Mouse (Mus musculus) forebrain, embryonic 13.5 days (tissue): ENCODE results near the gene Eif2a. TPM values are rescaled to one million over a fixed set of nuclear protein-coding genes. Genes with fewer than 3 reads are reported as not detected.
"Not testable (repeated sequence)": the region's sequence is repeated elsewhere in the genome, so short reads cannot be mapped to it uniquely, and the experiment has no call there.

ENCODE experiments used
- ATAC-seq: fragments of 200-750 bp; cut with Nextera tagmentation; 2 replicates; pipeline ENCODE4 v1.8.0; 2017
- H3K27ac ChIP-seq: fragments of 300-500 bp; sonication (generic); 2 replicates; pipeline ENCODE4 v1.5.1; 2015; ENCODE audit warnings: inconsistent platforms, mild to moderate bottlenecking, moderate library complexity
- H3K27me3 ChIP-seq: fragments of 300-500 bp; sonication (generic); 2 replicates; pipeline ENCODE4 v1.6.1; 2015; ENCODE audit warnings: mild to moderate bottlenecking, inconsistent platforms
- H3K36me3 ChIP-seq: fragments of 300-500 bp; sonication (generic); 2 replicates; pipeline ENCODE4 v1.6.1; 2015; ENCODE audit warnings: mild to moderate bottlenecking, inconsistent platforms; ENCODE audit not compliant: poor library complexity, severe bottlenecking
- H3K4me1 ChIP-seq: fragments of 300-500 bp; sonication (generic); 2 replicates; pipeline ENCODE4 v1.6.1; 2015; ENCODE audit warnings: inconsistent platforms
- H3K4me2 ChIP-seq: fragments of 300-500 bp; sonication (generic); 2 replicates; pipeline ENCODE4 v1.6.1; 2015; ENCODE audit warnings: inconsistent platforms, mild to moderate bottlenecking, moderate library complexity
- H3K4me3 ChIP-seq: fragments of 300-500 bp; sonication (generic); 2 replicates; pipeline ENCODE4 v1.5.1; 2015; ENCODE audit warnings: mild to moderate bottlenecking, inconsistent platforms
- H3K9ac ChIP-seq: fragments of 300-500 bp; sonication (generic); 2 replicates; pipeline ENCODE4 v1.6.1; 2015; ENCODE audit warnings: mild to moderate bottlenecking, inconsistent platforms
- H3K9me3 ChIP-seq: fragments of 300-500 bp; sonication (generic); replicated peaks from 2 replicates; pipeline ENCODE4 v1.6.1; 2016; ENCODE audit warnings: inconsistent platforms
- WGBS: fragments of 180-500 bp; shearing (Covaris S2); methylation state at CpG from one replicate; pipeline ENCODE4 v1.1.7; 2015; 5-methylcytosine and 5-hydroxymethylcytosine counted together
- polyA plus RNA-seq: library from polyadenylated mRNA; unstranded; fragments of >200 nt; fragmentation: Nextera tagmentation; extraction: Ambion mirVana; gene quantifications from 2 replicates; pipeline ENCODE4 v1.2.1, GENCODE M21; 2015

Gene Eif2a
- polyA plus RNA-seq, 1 experiment from 2014 or later: 54.9 TPM

GRCm38 (mm10) chr3:58582297-58582696 lies 56.7 kb downstream of the Eif2a start:
- Histone ChIP-seq H3K9ac (no peak overlapping the region), H3K27ac (no peak overlapping the region), H3K4me1 (peaks cover 13% of the 10 kb centered on the region), H3K4me2 (no peak overlapping the region), H3K36me3 (peaks cover 18% of the 10 kb centered on the region), H3K27me3 (no peaks in the 10 kb centered on the region), H3K4me3 (no peak overlapping the region), H3K9me3 (no peaks in the 10 kb centered on the region)
- WGBS: 90% methylated on average over 5 of the region's 5 CpGs
- ATAC-seq: no peak

GRCm38 (mm10) chr3:58582788-58583426 lies 57.3 kb downstream of the Eif2a start:
- Histone ChIP-seq H3K27ac (no peak overlapping the region), H3K4me1 (peaks cover 11% of the 10 kb centered on the region), H3K4me3 (no peak overlapping the region), H3K36me3 (peaks cover 25% of the 10 kb centered on the region), H3K4me2 (no peak overlapping the region), H3K27me3 (no peaks in the 10 kb centered on the region), H3K9me3 (no peaks in the 10 kb centered on the region), H3K9ac (no peak overlapping the region)
- ATAC-seq: no peak
- 91% methylated on average over 5 of the region's 5 CpGs for WGBS

- not testable (repeated sequence) for H3K27me3 ChIP-seq, H3K9ac ChIP-seq, H3K4me2 ChIP-seq, H3K4me1 ChIP-seq, H3K9me3 ChIP-seq, ATAC-seq, H3K4me3 ChIP-seq, H3K27ac ChIP-seq
- peaks cover 46% of the 10 kb centered on the region for H3K36me3 ChIP-seq
- 97% methylated on average over 4 of the region's 4 CpGs for WGBS
Observed at GRCm38 (mm10) chr3:58590544-58590943, 64.9 kb downstream of the Eif2a start.

GRCm38 (mm10) chr3:58592666-58593065 lies 67.0 kb downstream of the Eif2a start:
- not testable (repeated sequence) for H3K9me3 ChIP-seq, H3K4me3 ChIP-seq, H3K4me2 ChIP-seq, H3K27me3 ChIP-seq, H3K4me1 ChIP-seq, H3K9ac ChIP-seq, H3K27ac ChIP-seq
- 0 out of 2 replicates have a peak, but pooled peaks have one; percentile 16 for ATAC-seq
- H3K36me3 ChIP-seq: peaks cover 33% of the 10 kb centered on the region
- 88% methylated on average over 7 of the region's 7 CpGs for WGBS

GRCm38 (mm10) chr3:58593623-58594022 lies 68.0 kb downstream of the Eif2a start:
- no peak for ATAC-seq
- H3K27ac ChIP-seq: no peak overlapping the region
- WGBS: 54% methylated on average over 5 of the region's 5 CpGs

More at GRCm38 (mm10) chr3:58593623-58594022, 68.0 kb downstream of the Eif2a start:
- no peak overlapping the region for H3K4me2 ChIP-seq
- no peaks in the 10 kb centered on the region for H3K4me1 ChIP-seq
- H3K9me3 ChIP-seq: no peaks in the 10 kb centered on the region
- H3K27me3 ChIP-seq: no peaks in the 10 kb centered on the region
- no peak overlapping the region for H3K4me3 ChIP-seq
- no peak overlapping the region for H3K9ac ChIP-seq
- peaks cover 28% of the 10 kb centered on the region for H3K36me3 ChIP-seq

Other genes with a start within 250 kb of the Eif2a start
- gene Tsc22d2, start 111.1 kb upstream of the Eif2a start, polyA plus RNA-seq: 7.5 and 7.6 TPM in 2 replicates
- 99.0 and 99.3 TPM in 2 replicates for gene Serp1, start 71 bp downstream of the Eif2a start, polyA plus RNA-seq
- 21.8 and 22.2 TPM in 2 replicates for gene Selenot, start 50.8 kb downstream of the Eif2a start, polyA plus RNA-seq
- gene Erich6, start 111.4 kb downstream of the Eif2a start, polyA plus RNA-seq: 0.09 and 0.18 TPM in 2 replicates
- 4.7 and 5.4 TPM in 2 replicates for gene Siah2, start 166.6 kb downstream of the Eif2a start, polyA plus RNA-seq